Mouse (Mus musculus): ENCODE data around the gene Ereg.

The Ereg gene

DNA sequence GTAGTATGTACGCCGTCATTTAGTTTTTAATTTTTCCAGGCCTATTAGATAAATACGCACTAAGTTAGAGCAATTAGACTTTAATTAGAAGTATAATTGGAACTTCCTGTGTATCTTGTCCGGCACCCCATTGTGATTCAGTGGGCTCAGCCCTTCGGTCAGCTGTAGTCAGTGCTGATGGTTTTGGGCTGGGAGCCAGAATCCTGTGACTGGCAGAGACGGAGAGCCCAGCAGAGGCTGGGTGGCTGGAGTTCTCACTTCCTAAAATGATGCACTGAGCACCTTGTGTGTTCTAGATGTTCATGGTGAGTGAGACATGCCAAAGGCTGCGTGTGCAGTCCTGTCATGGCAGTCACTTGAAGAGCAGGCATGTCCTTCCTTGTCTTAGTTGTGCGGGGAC, 36.6 kb downstream of the Ereg start:
- DNase-seq (ENCODE audit: low spot score in 2 of 2): no peak

DNA sequence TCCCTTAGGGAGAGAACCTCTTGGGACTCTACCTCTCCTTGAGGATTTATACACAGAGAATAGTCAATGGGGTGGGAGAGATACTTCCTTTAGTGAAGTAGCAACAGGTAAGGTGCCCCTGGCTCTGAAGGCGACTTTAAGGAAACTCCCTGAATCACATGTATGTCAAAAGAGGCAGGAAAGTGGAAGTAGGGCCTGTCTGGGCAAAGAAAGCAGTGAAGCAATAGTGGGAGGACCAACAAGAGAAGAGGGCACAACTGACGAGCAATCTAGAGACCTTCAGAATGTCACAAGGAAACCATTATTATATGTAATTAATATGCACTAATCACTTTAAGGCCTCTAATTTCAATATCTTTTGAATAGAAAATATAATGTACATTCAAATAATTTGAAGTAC, 39.5 kb downstream of the Ereg start:
- DNase-seq (ENCODE audit: low spot score in 2 of 2): no peak

DNA sequence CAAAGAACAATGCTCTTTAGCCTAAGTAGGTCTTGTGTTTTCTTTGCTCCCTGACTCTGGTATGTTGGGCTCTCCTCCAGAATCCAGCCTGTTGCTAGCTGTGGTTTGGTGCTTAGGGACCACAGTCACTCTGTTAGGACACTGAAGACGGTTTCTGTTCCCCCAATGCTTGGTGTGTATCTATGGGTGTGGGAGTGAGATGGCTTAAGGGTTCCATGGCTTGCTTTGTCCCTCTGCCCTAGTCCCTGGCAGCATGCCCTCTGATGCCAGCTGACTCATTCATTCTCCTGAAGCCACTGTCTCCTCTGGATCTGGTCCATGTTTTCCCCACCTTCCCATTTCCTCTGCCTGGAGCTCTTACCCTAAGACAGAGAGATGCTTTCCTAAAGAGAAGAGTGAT, 40.2 kb downstream of the Ereg start:
- DNase-seq (ENCODE audit: low spot score in 2 of 2): no peak

DNA sequence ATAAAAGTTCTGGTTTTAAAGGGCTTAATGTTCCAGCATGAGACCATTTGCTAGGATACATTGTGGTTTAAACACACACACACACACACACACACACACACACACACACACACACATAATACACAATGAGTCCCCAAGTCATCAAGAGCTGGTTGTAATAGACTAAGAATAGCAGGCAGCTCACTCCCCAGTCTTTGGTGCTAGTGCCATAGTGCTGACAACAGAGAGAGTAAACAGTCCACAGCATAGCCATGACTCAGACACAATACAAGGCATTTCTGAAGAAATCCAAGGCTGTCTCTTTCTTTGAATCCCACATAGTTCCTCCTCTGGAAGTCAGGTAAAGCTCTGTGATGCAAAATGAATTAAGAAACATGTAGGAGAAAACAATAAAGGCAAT, 44.2 kb downstream of the Ereg start:
- no peak for DNase-seq (ENCODE audit: low spot score in 2 of 2)

DNA sequence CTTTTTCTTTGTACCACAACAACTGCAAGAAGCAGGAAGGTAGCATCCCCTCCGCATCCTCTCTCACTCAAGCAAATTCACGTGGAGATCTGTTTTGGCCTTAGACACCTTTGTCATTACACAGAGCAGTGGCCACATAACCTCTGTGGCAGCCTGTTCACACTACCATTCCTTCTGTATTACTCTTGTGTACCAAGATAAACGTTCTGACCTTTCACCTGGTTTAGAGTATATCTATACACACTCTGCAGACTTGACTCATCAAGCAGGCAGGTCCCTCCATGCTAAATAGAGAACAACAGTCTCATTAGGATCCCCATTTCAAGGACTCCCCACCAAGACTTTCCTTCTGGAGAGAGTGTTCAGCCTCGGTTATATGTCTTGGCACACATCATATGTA, 49.0 kb downstream of the Ereg start:
- no peak for DNase-seq (ENCODE audit: low spot score in 2 of 2)

DNA sequence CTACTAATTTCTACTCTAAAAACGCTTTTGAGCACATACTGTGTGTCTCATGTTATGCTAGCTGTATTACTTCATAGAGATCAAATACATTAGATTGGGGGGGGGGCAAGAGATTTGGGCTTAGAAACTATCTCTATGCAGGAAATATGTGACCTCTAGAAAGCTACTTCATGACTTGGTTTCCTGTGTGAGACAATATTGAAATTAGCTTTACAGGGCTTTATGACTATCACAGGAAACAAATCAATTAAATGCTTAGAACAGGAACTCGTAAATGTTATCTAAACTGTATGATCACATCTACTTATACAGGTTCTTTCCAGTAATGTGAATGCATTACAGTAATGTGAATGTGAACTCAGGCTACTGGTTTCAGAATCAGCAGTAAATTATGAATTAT, 49.7 kb downstream of the Ereg start:
- no peak for DNase-seq (ENCODE audit: low spot score in 2 of 2)

DNA sequence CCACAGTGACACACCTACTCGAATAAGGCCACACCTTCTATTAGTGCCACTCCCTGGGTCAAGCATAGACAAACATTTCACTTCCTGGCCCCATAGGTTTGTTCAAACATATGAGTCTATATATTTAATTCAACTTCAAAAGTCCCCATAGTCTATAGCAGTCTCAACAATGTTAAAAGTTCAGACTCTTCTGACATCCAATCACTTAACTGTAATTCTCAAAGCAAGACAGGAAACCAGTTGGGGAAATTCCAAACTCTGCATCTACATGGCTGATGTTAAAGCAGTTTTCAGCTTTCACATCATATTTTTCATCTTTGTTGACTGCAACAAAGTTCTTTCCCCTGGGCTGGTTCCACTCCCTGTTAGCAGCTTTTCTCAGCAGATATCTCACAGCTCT, 52.2 kb downstream of the Ereg start:
- no peak for DNase-seq (ENCODE audit: low spot score in 2 of 2)

DNA sequence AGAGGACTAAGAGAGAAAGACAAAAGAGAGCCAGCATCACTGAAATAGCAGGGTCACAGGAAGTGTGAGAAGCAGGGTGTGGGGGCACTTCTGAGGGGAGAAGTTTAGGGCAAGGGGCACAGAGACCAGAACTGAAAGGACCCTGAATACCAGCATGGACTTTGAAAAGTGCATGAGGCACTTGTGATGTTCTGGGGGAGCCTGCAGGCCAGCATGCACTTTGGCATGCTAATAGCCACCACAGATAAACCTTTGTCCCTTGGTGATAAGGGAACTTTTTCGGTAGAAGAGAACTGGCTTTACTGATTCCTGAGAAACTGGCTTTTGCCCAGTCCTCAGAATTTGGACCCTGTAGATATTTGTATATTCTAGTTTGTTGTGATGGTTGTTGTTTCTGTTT, 60.5 kb downstream of the Ereg start:
- DNase-seq (ENCODE audit: low spot score in 2 of 2): no peak

DNA sequence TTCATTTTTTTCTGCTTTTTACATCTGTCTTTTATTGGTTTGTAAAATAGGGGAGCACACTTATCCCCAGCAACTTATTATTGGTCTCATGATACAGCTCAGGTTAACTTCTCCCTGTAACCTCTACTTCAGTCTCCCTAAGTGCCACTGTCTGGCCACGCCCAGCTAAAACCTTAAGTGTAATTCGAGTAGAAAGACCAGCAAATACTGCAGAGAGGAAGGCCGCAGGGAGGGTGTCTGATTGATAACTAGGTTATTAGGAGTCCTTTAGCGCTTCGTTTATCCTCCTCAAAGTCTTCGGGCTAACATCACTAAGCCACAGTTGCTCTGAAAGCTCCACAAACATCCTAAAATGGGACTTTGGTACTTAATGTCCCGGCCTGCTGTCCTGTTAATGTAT, 64.5 kb downstream of the Ereg start:
- DNase-seq (ENCODE audit: low spot score in 2 of 2): no peak

DNA sequence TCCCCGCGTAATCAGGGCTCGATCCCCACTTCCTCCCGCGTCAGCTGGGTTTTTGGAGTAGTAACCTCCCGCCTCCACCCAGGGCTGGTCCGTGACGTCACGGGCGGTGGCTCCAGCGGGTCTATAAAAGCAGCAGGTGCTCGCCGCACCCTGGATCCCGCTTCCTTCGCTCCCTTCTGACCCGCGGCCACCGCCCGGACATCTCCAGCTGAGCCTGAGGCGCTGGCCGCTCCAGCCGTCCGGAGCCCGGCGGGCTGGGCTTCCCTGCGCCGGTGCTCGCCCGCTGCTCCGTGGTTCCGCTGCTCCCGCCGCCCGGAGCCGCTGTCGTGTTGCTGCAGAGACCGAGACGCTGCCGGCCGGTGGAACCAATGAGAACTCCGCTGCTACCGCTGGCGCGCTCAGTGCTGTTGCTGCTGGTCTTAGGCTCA, 65.0 kb downstream of the Ereg start, which contains the start of gene Areg:
Gene Areg (plus strand): TSS at position 154 of the 428 bp plus-strand sequence.
- DNase-seq (ENCODE audit: low spot score in 2 of 2): peak; percentile 6 to 9

DNA sequence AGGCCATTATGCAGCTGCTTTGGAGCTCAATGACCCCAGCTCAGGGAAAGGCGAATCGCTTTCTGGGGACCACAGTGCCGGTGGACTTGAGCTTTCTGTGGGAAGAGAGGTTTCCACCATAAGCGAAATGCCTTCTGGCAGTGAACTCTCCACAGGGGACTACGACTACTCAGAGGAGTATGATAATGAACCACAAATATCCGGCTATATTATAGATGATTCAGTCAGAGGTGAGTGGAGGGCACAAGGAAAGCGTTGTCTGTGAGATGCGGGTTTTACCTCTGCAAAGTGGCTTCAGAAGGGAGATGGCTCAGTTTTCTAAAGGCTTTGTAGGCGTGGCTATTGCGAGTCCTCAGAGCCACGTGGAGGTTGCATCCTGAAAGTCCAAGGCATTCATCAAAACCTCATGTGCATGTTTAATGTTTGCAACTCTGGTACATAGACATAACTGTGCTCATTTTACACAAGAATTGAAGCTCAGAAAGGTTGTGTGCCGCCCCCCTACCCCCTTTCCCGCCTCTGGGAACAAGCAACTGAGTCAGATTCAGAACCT, 66.5 kb downstream of the Ereg start:
- DNase-seq (ENCODE audit: low spot score in 2 of 2): no peak

Data from spleen, postnatal 36 days (tissue).